Mouse (Mus musculus): ENCODE measurements at regions not wholly inside any gene's neighbourhood (a gene's known extent, or its start where the extent isn't known, plus 50 kb on each side); places are given as distances from the start of the nearest gene placed in this dataset.
A peak's percentile ranks its signal among the peaks of the same experiment; 100 is the strongest.
"Not testable (repeated sequence)": the region's sequence is repeated elsewhere in the genome, so short reads cannot be mapped to it uniquely, and the experiment has no call there.

DNA sequence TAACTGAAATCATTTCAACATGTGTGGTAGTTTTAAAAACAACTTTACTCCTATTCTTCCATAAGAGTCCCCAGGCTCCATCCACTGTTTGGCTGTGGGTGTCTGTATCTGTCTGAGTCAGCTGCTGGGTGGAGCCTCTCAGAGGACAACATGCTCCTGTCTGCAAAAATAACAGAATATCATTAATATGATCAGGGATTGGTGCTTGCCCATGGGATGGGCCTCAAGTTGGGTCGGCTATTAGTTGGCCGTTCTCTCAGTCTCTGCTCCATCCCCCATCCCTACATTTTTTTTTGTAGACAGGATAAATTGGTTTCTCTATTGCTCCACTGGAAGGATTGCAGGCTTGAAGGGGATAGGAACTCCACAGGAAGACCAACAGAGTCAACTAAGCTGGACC lies 108.5 kb upstream of the Fgf16 start:
- not testable (repeated sequence) for DNase-seq (ENCODE audit: low spot score); H3K9me3 ChIP-seq (ENCODE audit: control insufficient read depth, low read length); H3K27ac ChIP-seq (replicated peaks; ENCODE audit: low read depth, low read length); H3K4me1 ChIP-seq (ENCODE audit: control insufficient read depth, insufficient read depth, low read length); H3K36me3 ChIP-seq (ENCODE audit: control insufficient read depth, insufficient read depth, low read length); H3K27me3 ChIP-seq (ENCODE audit: control insufficient read depth, insufficient read depth, low read length); H3K4me2 ChIP-seq (replicated peaks; ENCODE audit: low read depth, low read length, severe bottlenecking); H3K9ac ChIP-seq (ENCODE audit: low read depth, low read length, severe bottlenecking); H3K4me3 ChIP-seq (replicated peaks; ENCODE audit: low read length); ATAC-seq (ENCODE audit: low FRiP score, low read depth)
- WGBS = 92% methylated on average over 2 of the region's 2 CpGs

DNA sequence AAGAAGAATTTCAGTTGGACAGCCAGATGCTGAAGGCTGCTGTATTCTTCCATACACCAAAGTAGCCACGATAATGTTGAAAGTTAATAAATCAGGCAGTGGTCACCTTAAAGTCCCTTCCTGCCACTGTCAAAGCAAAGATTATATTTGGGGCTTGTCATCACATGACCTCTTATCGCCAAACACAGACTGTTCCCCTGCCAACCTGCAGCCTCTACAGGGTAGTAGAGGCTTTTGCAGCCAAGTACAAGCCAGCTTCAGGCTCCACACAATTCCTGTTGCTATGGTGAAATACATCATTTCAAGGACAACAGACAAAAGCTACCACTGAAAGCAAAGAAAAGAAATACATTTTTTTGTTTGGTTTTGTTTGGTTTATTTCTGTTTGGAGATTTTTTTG lies 93.5 kb upstream of the Fgf16 start:
- DNase-seq (ENCODE audit: low spot score) (no peak), ATAC-seq (ENCODE audit: low FRiP score, low read depth) (no peak)
- Histone ChIP-seq H3K4me3 (replicated peaks; ENCODE audit: low read length) (no peak overlapping the region), H3K9me3 (ENCODE audit: control insufficient read depth, low read length) (no peaks in the 10 kb centered on the region), H3K36me3 (ENCODE audit: control insufficient read depth, insufficient read depth, low read length) (no peaks in the 10 kb centered on the region), H3K4me2 (replicated peaks; ENCODE audit: low read depth, low read length, severe bottlenecking) (no peak overlapping the region), H3K27me3 (ENCODE audit: control insufficient read depth, insufficient read depth, low read length) (no peaks in the 10 kb centered on the region), H3K27ac (replicated peaks; ENCODE audit: low read depth, low read length) (no peak overlapping the region), H3K4me1 (ENCODE audit: control insufficient read depth, insufficient read depth, low read length) (no peaks in the 10 kb centered on the region), H3K9ac (ENCODE audit: low read depth, low read length, severe bottlenecking) (no peak overlapping the region)
- no peak for TF ChIP-seq POLR2A (IDR thresholded peaks at IDR 0.05; ENCODE audit: borderline replicate concordance, extremely low read depth, insufficient read depth, insufficient read length)
- WGBS = 78% methylated on average over 2 of the region's 2 CpGs

DNA sequence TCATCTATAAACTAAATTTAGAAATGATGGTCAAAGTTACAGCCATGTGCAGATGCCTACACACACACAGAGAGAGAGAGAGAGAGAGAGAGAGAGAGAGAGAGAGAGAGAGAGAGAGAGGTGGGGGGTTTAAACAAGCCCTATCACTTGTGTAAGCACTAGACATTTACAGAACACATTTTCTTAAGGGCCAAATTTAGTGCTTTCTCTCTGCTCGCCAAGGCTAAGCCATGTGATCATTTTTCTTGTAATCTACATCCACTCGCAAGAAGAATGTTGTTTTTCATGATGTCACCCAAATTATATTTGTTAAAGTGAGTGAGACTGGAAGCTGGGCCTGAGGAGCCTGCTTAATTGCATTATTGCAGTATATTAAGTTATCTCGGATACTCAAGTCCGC lies 92.8 kb upstream of the Fgf16 start:
- ATAC-seq (ENCODE audit: low FRiP score, low read depth) = no peak
- no peak overlapping the region for H3K9ac ChIP-seq (ENCODE audit: low read depth, low read length, severe bottlenecking)
- H3K4me3 ChIP-seq (replicated peaks; ENCODE audit: low read length) = no peak overlapping the region
- H3K4me2 ChIP-seq (replicated peaks; ENCODE audit: low read depth, low read length, severe bottlenecking) = no peak overlapping the region
- no peak for DNase-seq (ENCODE audit: low spot score)
- H3K36me3 ChIP-seq (ENCODE audit: control insufficient read depth, insufficient read depth, low read length) = no peaks in the 10 kb centered on the region
- H3K4me1 ChIP-seq (ENCODE audit: control insufficient read depth, insufficient read depth, low read length) = no peaks in the 10 kb centered on the region
- H3K27me3 ChIP-seq (ENCODE audit: control insufficient read depth, insufficient read depth, low read length) = no peaks in the 10 kb centered on the region
- TF ChIP-seq POLR2A (IDR thresholded peaks at IDR 0.05; ENCODE audit: borderline replicate concordance, extremely low read depth, insufficient read depth, insufficient read length) = no peak
- H3K9me3 ChIP-seq (ENCODE audit: control insufficient read depth, low read length) = no peaks in the 10 kb centered on the region
- WGBS = 57% methylated on average over 4 of the region's 4 CpGs
- no peak overlapping the region for H3K27ac ChIP-seq (replicated peaks; ENCODE audit: low read depth, low read length)

DNA sequence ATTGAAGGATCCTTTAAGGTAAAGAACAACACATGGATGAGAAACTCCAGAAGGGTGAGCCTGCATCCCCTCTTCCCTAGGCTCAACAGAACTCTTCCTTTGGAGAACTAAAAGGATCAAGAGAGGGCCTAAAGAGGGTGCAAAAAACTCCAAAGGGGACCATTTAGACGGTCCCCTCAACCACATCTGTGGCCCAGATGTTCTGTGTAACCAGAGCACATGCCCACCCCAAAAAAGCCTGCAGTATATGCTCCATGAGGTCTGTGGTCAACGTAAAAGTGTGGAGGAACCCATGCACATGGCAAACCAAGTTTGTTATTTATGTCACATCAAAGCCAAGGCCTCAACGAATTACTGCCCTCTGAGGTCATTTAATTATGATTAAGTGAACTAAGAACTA lies 89.2 kb upstream of the Fgf16 start:
- H3K4me1 ChIP-seq (ENCODE audit: control insufficient read depth, insufficient read depth, low read length) = no peaks in the 10 kb centered on the region
- no peak for TF ChIP-seq POLR2A (IDR thresholded peaks at IDR 0.05; ENCODE audit: borderline replicate concordance, extremely low read depth, insufficient read depth, insufficient read length)
- no peaks in the 10 kb centered on the region for H3K36me3 ChIP-seq (ENCODE audit: control insufficient read depth, insufficient read depth, low read length)
- no peaks in the 10 kb centered on the region for H3K27me3 ChIP-seq (ENCODE audit: control insufficient read depth, insufficient read depth, low read length)
- no peak overlapping the region for H3K27ac ChIP-seq (replicated peaks; ENCODE audit: low read depth, low read length)
- H3K4me2 ChIP-seq (replicated peaks; ENCODE audit: low read depth, low read length, severe bottlenecking) = no peak overlapping the region
- DNase-seq (ENCODE audit: low spot score) = no peak
- ATAC-seq (ENCODE audit: low FRiP score, low read depth) = no peak
- no peaks in the 10 kb centered on the region for H3K9me3 ChIP-seq (ENCODE audit: control insufficient read depth, low read length)
- H3K4me3 ChIP-seq (replicated peaks; ENCODE audit: low read length) = no peak overlapping the region
- 28% methylated on average over 3 of the region's 3 CpGs for WGBS
- no peak overlapping the region for H3K9ac ChIP-seq (ENCODE audit: low read depth, low read length, severe bottlenecking)

DNA sequence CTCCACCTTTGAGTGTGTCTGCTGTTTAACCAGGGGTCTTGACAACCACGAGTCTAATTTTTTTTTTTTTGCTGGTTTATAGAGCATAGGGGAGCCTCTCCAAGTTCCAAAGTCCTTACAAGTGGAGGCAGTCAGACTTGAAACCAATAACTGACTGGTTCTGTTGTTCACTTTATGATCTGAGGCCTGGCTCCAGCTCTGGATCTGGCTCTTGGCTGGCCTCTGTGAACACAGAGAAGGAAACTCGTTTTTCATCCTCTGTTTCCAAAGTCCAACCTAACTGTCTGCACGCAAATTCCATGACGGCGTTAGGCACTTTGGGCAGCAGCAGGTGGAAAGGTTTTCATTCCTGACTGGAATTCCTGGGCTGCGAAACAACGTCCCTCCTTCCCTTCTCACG lies 80.4 kb upstream of the Fgf16 start:
- no peaks in the 10 kb centered on the region for H3K36me3 ChIP-seq (ENCODE audit: control insufficient read depth, insufficient read depth, low read length)
- DNase-seq (ENCODE audit: low spot score) = peak; percentile 27
- TF ChIP-seq POLR2A (IDR thresholded peaks at IDR 0.05; ENCODE audit: borderline replicate concordance, extremely low read depth, insufficient read depth, insufficient read length) = no peak

DNA sequence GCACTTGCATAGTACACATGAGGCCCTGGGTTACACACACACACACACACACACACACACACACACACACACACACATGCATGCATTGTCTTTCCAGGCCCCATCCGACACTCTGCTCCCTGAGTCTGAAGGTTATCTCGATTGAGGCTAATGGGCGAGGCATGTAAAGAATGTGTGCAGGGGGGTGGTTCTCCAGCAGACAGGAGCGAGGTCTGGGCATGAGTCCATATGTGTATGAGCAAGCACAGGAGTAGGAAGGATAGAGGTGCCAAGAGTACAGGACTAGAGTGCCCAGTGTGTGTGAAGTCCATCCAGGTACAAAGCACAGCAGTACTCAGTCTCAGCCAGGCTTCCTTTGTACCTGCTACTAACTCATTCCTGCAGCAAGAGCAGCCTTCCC lies 79.6 kb upstream of the Fgf16 start:
- no peak overlapping the region for H3K4me2 ChIP-seq (replicated peaks; ENCODE audit: low read depth, low read length, severe bottlenecking)
- no peaks in the 10 kb centered on the region for H3K27me3 ChIP-seq (ENCODE audit: control insufficient read depth, insufficient read depth, low read length)
- H3K9ac ChIP-seq (ENCODE audit: low read depth, low read length, severe bottlenecking) = no peak overlapping the region
- no peak for TF ChIP-seq POLR2A (IDR thresholded peaks at IDR 0.05; ENCODE audit: borderline replicate concordance, extremely low read depth, insufficient read depth, insufficient read length)
- DNase-seq (ENCODE audit: low spot score) = no peak
- no peak for ATAC-seq (ENCODE audit: low FRiP score, low read depth)
- H3K9me3 ChIP-seq (ENCODE audit: control insufficient read depth, low read length) = no peaks in the 10 kb centered on the region
- WGBS = 54% methylated on average over 4 of the region's 4 CpGs
- no peaks in the 10 kb centered on the region for H3K36me3 ChIP-seq (ENCODE audit: control insufficient read depth, insufficient read depth, low read length)
- no peak overlapping the region for H3K4me3 ChIP-seq (replicated peaks; ENCODE audit: low read length)
- no peaks in the 10 kb centered on the region for H3K4me1 ChIP-seq (ENCODE audit: control insufficient read depth, insufficient read depth, low read length)
- H3K27ac ChIP-seq (replicated peaks; ENCODE audit: low read depth, low read length) = no peak overlapping the region

More for the DNA sequence above, 80.4 kb upstream of the Fgf16 start:
- no peaks in the 10 kb centered on the region for H3K9me3 ChIP-seq (ENCODE audit: control insufficient read depth, low read length)
- 56% methylated on average over 8 of the region's 8 CpGs for WGBS
- H3K27ac ChIP-seq (replicated peaks; ENCODE audit: low read depth, low read length) = no peak overlapping the region
- H3K4me1 ChIP-seq (ENCODE audit: control insufficient read depth, insufficient read depth, low read length) = no peaks in the 10 kb centered on the region
- H3K9ac ChIP-seq (ENCODE audit: low read depth, low read length, severe bottlenecking) = no peak overlapping the region
- H3K4me3 ChIP-seq (replicated peaks; ENCODE audit: low read length) = no peak overlapping the region
- no peaks in the 10 kb centered on the region for H3K27me3 ChIP-seq (ENCODE audit: control insufficient read depth, insufficient read depth, low read length)
- ATAC-seq (ENCODE audit: low FRiP score, low read depth) = peak; percentile 34; the same call in 1 of the 2 replicates
- no peak overlapping the region for H3K4me2 ChIP-seq (replicated peaks; ENCODE audit: low read depth, low read length, severe bottlenecking)

Data from limb, embryonic 14.5 days (tissue).